Mouse (Mus musculus) forebrain, embryonic 13.5 days (tissue): ENCODE data around the gene Dnajb6. TPM values are rescaled to one million over a fixed set of nuclear protein-coding genes. Genes with fewer than 3 reads are reported as not detected.

ENCODE experiments used
- ATAC-seq: fragments of 200-750 bp; cut with Nextera tagmentation; 2 replicates; pipeline ENCODE4 v1.8.0; 2017
- H3K27ac ChIP-seq: fragments of 300-500 bp; sonication (generic); 2 replicates; pipeline ENCODE4 v1.5.1; 2015; ENCODE audit warnings: inconsistent platforms, mild to moderate bottlenecking, moderate library complexity
- H3K27me3 ChIP-seq: fragments of 300-500 bp; sonication (generic); 2 replicates; pipeline ENCODE4 v1.6.1; 2015; ENCODE audit warnings: mild to moderate bottlenecking, inconsistent platforms
- H3K36me3 ChIP-seq: fragments of 300-500 bp; sonication (generic); 2 replicates; pipeline ENCODE4 v1.6.1; 2015; ENCODE audit warnings: mild to moderate bottlenecking, inconsistent platforms; ENCODE audit not compliant: poor library complexity, severe bottlenecking
- H3K4me1 ChIP-seq: fragments of 300-500 bp; sonication (generic); 2 replicates; pipeline ENCODE4 v1.6.1; 2015; ENCODE audit warnings: inconsistent platforms
- H3K4me2 ChIP-seq: fragments of 300-500 bp; sonication (generic); 2 replicates; pipeline ENCODE4 v1.6.1; 2015; ENCODE audit warnings: inconsistent platforms, mild to moderate bottlenecking, moderate library complexity
- H3K4me3 ChIP-seq: fragments of 300-500 bp; sonication (generic); 2 replicates; pipeline ENCODE4 v1.5.1; 2015; ENCODE audit warnings: mild to moderate bottlenecking, inconsistent platforms
- H3K9ac ChIP-seq: fragments of 300-500 bp; sonication (generic); 2 replicates; pipeline ENCODE4 v1.6.1; 2015; ENCODE audit warnings: mild to moderate bottlenecking, inconsistent platforms
- H3K9me3 ChIP-seq: fragments of 300-500 bp; sonication (generic); replicated peaks from 2 replicates; pipeline ENCODE4 v1.6.1; 2016; ENCODE audit warnings: inconsistent platforms
- WGBS: fragments of 180-500 bp; shearing (Covaris S2); methylation state at CpG from one replicate; pipeline ENCODE4 v1.1.7; 2015; 5-methylcytosine and 5-hydroxymethylcytosine counted together
- polyA plus RNA-seq: library from polyadenylated mRNA; unstranded; fragments of >200 nt; fragmentation: Nextera tagmentation; extraction: Ambion mirVana; gene quantifications from 2 replicates; pipeline ENCODE4 v1.2.1, GENCODE M21; 2015

The Dnajb6 gene
- polyA plus RNA-seq, 1 experiment from 2014 or later: 293 TPM

DNA sequence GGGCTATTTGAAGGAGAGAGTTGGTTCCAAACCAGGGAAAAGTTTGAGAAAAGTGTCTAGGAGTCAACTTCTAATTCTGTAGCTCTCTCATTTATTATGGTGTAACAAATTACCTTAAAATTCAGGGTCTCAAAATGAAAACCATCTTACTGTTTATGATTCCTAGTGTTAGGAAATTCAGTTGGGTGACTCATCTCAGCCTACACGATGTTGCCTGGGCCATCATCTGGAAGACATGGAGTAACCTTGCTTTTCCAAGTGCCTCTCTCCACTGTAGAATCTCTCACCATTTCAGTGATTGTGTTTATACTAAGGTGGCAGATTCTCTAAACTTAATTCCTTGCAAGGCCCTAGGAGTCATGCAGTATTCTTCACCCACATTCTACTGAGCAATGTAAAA lies 119.5 kb downstream of the Dnajb6 start:
- H3K27ac ChIP-seq: no peak overlapping the region
- H3K9me3 ChIP-seq: no peaks in the 10 kb centered on the region
- H3K4me2 ChIP-seq: no peak overlapping the region
- no peaks in the 10 kb centered on the region for H3K4me1 ChIP-seq
- H3K4me3 ChIP-seq: no peak overlapping the region
- ATAC-seq: no peak
- H3K27me3 ChIP-seq: no peaks in the 10 kb centered on the region
- WGBS: 73% methylated on average over 1 of the region's 1 CpGs
- no peak overlapping the region for H3K9ac ChIP-seq
- no peaks in the 10 kb centered on the region for H3K36me3 ChIP-seq

DNA sequence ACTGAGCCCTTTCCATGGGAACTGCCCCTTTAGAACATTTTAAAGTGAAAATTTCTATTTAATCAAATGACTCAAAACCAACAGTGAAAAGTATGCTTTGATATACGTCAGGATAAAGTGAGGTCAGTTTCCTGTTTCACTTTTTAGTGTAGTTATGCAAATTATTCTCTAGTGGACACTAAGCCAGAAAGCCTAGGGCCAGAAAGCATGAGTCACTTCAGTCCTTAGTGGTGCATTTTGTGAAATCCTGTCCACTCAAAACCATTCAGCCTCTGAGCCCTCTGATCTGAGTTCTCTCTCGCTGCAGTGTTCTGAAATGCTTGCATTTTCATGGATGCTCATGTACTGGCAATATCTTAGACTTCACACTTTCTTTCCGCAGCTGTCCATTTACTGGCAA lies 126.0 kb downstream of the Dnajb6 start:
- no peaks in the 10 kb centered on the region for H3K36me3 ChIP-seq
- no peak for ATAC-seq
- H3K4me3 ChIP-seq: no peak overlapping the region
- H3K9ac ChIP-seq: no peak overlapping the region
- no peaks in the 10 kb centered on the region for H3K9me3 ChIP-seq
- no peaks in the 10 kb centered on the region for H3K4me1 ChIP-seq
- no peak overlapping the region for H3K27ac ChIP-seq
- 83% methylated on average over 3 of the region's 3 CpGs for WGBS
- no peak overlapping the region for H3K4me2 ChIP-seq
- no peaks in the 10 kb centered on the region for H3K27me3 ChIP-seq

- Histone ChIP-seq H3K27ac (no peak overlapping the region), H3K9me3 (no peaks in the 10 kb centered on the region), H3K4me1 (no peaks in the 10 kb centered on the region), H3K27me3 (no peaks in the 10 kb centered on the region), H3K4me2 (no peak overlapping the region), H3K36me3 (no peaks in the 10 kb centered on the region), H3K9ac (no peak overlapping the region), H3K4me3 (no peak overlapping the region)
- ATAC-seq: no peak
- WGBS: 90% methylated on average over 5 of the region's 5 CpGs
Measured at GRCm38 (mm10) chr5:29862388-29862787, 126.9 kb downstream of the Dnajb6 start.

DNA sequence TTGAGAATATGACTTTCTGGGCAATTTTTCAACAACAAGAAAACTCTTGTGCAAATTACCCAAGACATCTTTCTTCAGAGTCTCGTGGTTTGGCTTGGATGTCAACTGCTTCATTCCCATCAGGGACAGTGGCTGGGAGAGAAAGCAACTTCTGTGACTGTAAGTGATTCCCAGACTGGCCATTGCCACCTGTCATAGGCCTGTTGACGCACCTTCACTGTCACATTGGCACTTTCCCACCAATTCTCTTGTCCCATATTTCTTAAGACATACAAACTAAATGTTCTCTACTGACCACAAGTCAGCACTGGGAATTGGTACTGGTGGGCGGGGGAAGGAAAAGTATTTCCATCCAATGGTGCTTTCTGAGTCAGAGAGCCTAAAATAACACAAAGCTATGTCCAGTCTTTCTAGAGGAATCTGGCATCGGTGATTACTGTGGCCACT lies 128.8 kb downstream of the Dnajb6 start:
- H3K4me2 ChIP-seq: no peak overlapping the region
- no peaks in the 10 kb centered on the region for H3K4me1 ChIP-seq
- no peak overlapping the region for H3K27ac ChIP-seq
- no peak overlapping the region for H3K4me3 ChIP-seq
- WGBS: 89% methylated on average over 4 of the region's 4 CpGs
- no peak overlapping the region for H3K9ac ChIP-seq
- H3K27me3 ChIP-seq: no peaks in the 10 kb centered on the region
- no peak for ATAC-seq
- no peaks in the 10 kb centered on the region for H3K36me3 ChIP-seq
- H3K9me3 ChIP-seq: no peaks in the 10 kb centered on the region

DNA sequence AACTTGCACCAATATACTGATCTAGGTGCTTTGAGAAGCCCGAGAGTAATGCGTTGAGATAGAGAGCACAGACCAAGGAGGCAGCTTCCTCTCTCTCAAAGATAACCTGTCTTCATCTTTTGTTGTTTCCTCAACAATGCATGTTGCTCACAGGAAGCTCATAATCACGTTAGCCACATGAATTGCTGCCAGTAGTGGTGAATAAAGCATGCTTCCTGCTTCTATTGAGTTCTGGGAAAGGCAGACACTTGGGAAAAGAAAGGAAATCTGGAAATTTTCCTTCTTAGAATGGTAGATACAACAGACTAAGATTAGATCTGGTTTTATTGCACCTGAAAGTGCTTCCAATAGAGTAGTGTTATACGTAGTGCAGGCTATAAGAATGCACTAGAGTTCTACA lies 129.5 kb downstream of the Dnajb6 start:
- WGBS: 45% methylated on average over 4 of the region's 4 CpGs
- H3K9ac ChIP-seq: no peak overlapping the region
- no peak overlapping the region for H3K4me2 ChIP-seq
- H3K36me3 ChIP-seq: no peaks in the 10 kb centered on the region
- no peaks in the 10 kb centered on the region for H3K27me3 ChIP-seq
- no peaks in the 10 kb centered on the region for H3K9me3 ChIP-seq
- no peak overlapping the region for H3K27ac ChIP-seq
- no peaks in the 10 kb centered on the region for H3K4me1 ChIP-seq
- ATAC-seq: no peak
- no peak overlapping the region for H3K4me3 ChIP-seq

Other genes starting within 250 kb of the Dnajb6 start
- 18.5 and 18.7 TPM in 2 replicates for gene Ube3c, start 166.4 kb upstream of the Dnajb6 start, polyA plus RNA-seq
- not detected in 2 replicates for gene Gm5129, start 248 bp downstream of the Dnajb6 start, polyA plus RNA-seq